Mouse (Mus musculus) inflammation-experienced regulatory T-cells, adult 6 months (primary cell): Measurements from ENCODE around the gene Olfr571. TPM values are rescaled to one million over a fixed set of nuclear protein-coding genes. Genes with fewer than 3 reads are reported as not detected.

Source experiments
- ATAC-seq: one replicate; pipeline ENCODE4 v1.8.0; 2017
- polyA plus RNA-seq, 3 experiments: library from polyadenylated mRNA; unstranded; fragments of 100-300 nt; shearing (Covaris generic); gene quantifications; one replicate each; pipeline ENCODE4 v1.2.1; 2017

The Olfr571 gene
- not detected for polyA plus RNA-seq

GRCm38 (mm10) chr7:102917032-102917875, at the start of gene Olfr571:
TSS of gene Olfr571 (minus strand) at chr7:102917536.
- ATAC-seq, result no peak

GRCm38 (mm10) chr7:102962360-102962759, 45.0 kb upstream of the Olfr571 start, which contains the start of gene Olfr576:
TSS of gene Olfr576 (plus strand) at chr7:102962660.
- ATAC-seq, result no peak

GRCm38 (mm10) chr7:102958593-102958992, 41.3 kb upstream of the Olfr571 start, which contains the start of gene Olfr575:
TSS of gene Olfr575 (minus strand) at chr7:102958775.
- no peak for ATAC-seq

- no peak for ATAC-seq
These were observed 40.8 kb upstream of the Olfr571 start for GRCm38 (mm10) chr7:102958137-102958536.

GRCm38 (mm10) chr7:102950732-102951131, 33.4 kb upstream of the Olfr571 start:
- no peak for ATAC-seq

GRCm38 (mm10) chr7:102948167-102948566, 30.8 kb upstream of the Olfr571 start, which contains the start of gene Olfr574:
TSS of gene Olfr574 (plus strand) at chr7:102948467.
- ATAC-seq, result no peak

GRCm38 (mm10) chr7:102943417-102943816, 26.1 kb upstream of the Olfr571 start:
- ATAC-seq, result no peak

GRCm38 (mm10) chr7:102942475-102942874, 25.1 kb upstream of the Olfr571 start, which contains the start of gene Olfr573-ps1:
TSS of gene Olfr573-ps1 (minus strand) at chr7:102942575.
- no peak for ATAC-seq

GRCm38 (mm10) chr7:102927105-102927504, 9.8 kb upstream of the Olfr571 start:
- ATAC-seq, result no peak

- no peak for ATAC-seq
These were observed 6.8 kb upstream of the Olfr571 start, which contains the start of gene Olfr572 for GRCm38 (mm10) chr7:102924109-102924508. TSS of gene Olfr572 (plus strand) at chr7:102924409.

GRCm38 (mm10) chr7:102919632-102920031, 2.3 kb upstream of the Olfr571 start:
- no peak for ATAC-seq

- no peak for ATAC-seq
These were observed 931 bp downstream of the Olfr571 start for GRCm38 (mm10) chr7:102916405-102916804.

- ATAC-seq, result no peak
These were observed 2.1 kb downstream of the Olfr571 start for GRCm38 (mm10) chr7:102915261-102915660.

- no peak for ATAC-seq
These were observed 26.6 kb downstream of the Olfr571 start, which contains the start of gene Olfr569 for GRCm38 (mm10) chr7:102890782-102891181. TSS of gene Olfr569 (minus strand) at chr7:102890882.

- no peak for ATAC-seq
These were observed 40.5 kb downstream of the Olfr571 start, which contains the start of gene Olfr568 for GRCm38 (mm10) chr7:102876822-102877221. TSS of gene Olfr568 (plus strand) at chr7:102877122.

- ATAC-seq, result no peak
These were observed 58.7 kb downstream of the Olfr571 start, which contains the start of gene Olfr566 for GRCm38 (mm10) chr7:102858665-102859064. TSS of gene Olfr566 (minus strand) at chr7:102858765.

- ATAC-seq, result no peak
These were observed 61.5 kb downstream of the Olfr571 start for GRCm38 (mm10) chr7:102855807-102856206.

Other genes with a start within 250 kb of the Olfr571 start
- 10 to 100 TPM in 2 of 3 experiments, 1 to 10 TPM in 1; 7.5 to 16.1 (median 15.7) TPM for gene Trim68, start 230.2 kb downstream of the Olfr571 start, polyA plus RNA-seq
- not detected for gene Olfr557, start 221.6 kb downstream of the Olfr571 start, polyA plus RNA-seq
- not detected for gene Olfr558, start 215.3 kb downstream of the Olfr571 start, polyA plus RNA-seq
- not detected for gene Olfr33, start 198.5 kb downstream of the Olfr571 start, polyA plus RNA-seq
- not detected for gene Olfr559, start 190.0 kb downstream of the Olfr571 start, polyA plus RNA-seq
- gene Olfr560, start 158.2 kb downstream of the Olfr571 start, polyA plus RNA-seq, result not detected
- gene Olfr78, start 158.1 kb downstream of the Olfr571 start, polyA plus RNA-seq, result not detected
- gene Olfr561, start 146.3 kb downstream of the Olfr571 start, polyA plus RNA-seq, result not detected
- not detected for gene Olfr564, start 114.1 kb downstream of the Olfr571 start, polyA plus RNA-seq
- not detected for gene Olfr566, start 58.8 kb downstream of the Olfr571 start, polyA plus RNA-seq
- not detected for gene Olfr568, start 40.4 kb downstream of the Olfr571 start, polyA plus RNA-seq
- gene Olfr569, start 26.7 kb downstream of the Olfr571 start, polyA plus RNA-seq, result not detected
- not detected for gene Olfr570, start 23.0 kb downstream of the Olfr571 start, polyA plus RNA-seq
- not detected for gene Olfr572, start 6.9 kb upstream of the Olfr571 start, polyA plus RNA-seq
- not detected for gene Olfr573-ps1, start 25.0 kb upstream of the Olfr571 start, polyA plus RNA-seq
- not detected for gene Olfr574, start 30.9 kb upstream of the Olfr571 start, polyA plus RNA-seq
- gene Olfr575, start 41.2 kb upstream of the Olfr571 start, polyA plus RNA-seq, result not detected
- gene Olfr576, start 45.1 kb upstream of the Olfr571 start, polyA plus RNA-seq, result not detected
- gene Olfr577, start 58.4 kb upstream of the Olfr571 start, polyA plus RNA-seq, result not detected
- not detected for gene Olfr578, start 71.8 kb upstream of the Olfr571 start, polyA plus RNA-seq
- gene Olfr582, start 120.5 kb upstream of the Olfr571 start, polyA plus RNA-seq, result not detected
- gene Olfr583, start 133.8 kb upstream of the Olfr571 start, polyA plus RNA-seq, result not detected
- not detected for gene Olfr584, start 164.3 kb upstream of the Olfr571 start, polyA plus RNA-seq
- not detected for gene Olfr585, start 180.2 kb upstream of the Olfr571 start, polyA plus RNA-seq
- gene Olfr586, start 208.1 kb upstream of the Olfr571 start, polyA plus RNA-seq, result not detected
- under 1 TPM in 1 of 3 experiments, not detected in 2; 0.16 TPM for gene Olfr588-ps1, start 223.3 kb upstream of the Olfr571 start, polyA plus RNA-seq
- gene Olfr589, start 238.8 kb upstream of the Olfr571 start, polyA plus RNA-seq, result not detected